Mouse (Mus musculus) liver, embryonic 11.5 days (tissue): ENCODE results near the gene Serpini1. TPM values are rescaled to one million over a fixed set of nuclear protein-coding genes. Genes with fewer than 3 reads are reported as not detected.

Source experiments
- ATAC-seq: fragments of 200-750 bp; cut with Nextera tagmentation; replicated peaks from 2 replicates; pipeline ENCODE4 v1.8.0; 2017; ENCODE audit warnings: moderate number of reproducible peaks, mild to moderate bottlenecking, moderate TSS enrichment, moderate library complexity; ENCODE audit not compliant: low FRiP score
- DNase-seq: peaks from one replicate; pipeline ENCODE4 v3.0.0-alpha.2; 2017; ENCODE audit warnings: low spot score
- H3K27ac ChIP-seq: fragments of 300-500 bp; sonication (generic); 2 replicates; pipeline ENCODE4 v1.5.1; 2014; ENCODE audit warnings: mild to moderate bottlenecking, low read depth, low read length, control low read depth
- H3K27me3 ChIP-seq: fragments of 300-500 bp; sonication (generic); replicated peaks from 2 replicates; pipeline ENCODE4 v1.6.1; 2014; ENCODE audit warnings: low read length, mixed read lengths; ENCODE audit not compliant: control insufficient read depth, insufficient read depth
- H3K36me3 ChIP-seq: fragments of 300-500 bp; sonication (generic); 2 replicates; pipeline ENCODE4 v1.6.1; 2014; ENCODE audit warnings: mild to moderate bottlenecking, low read length, moderate library complexity, mixed read lengths; ENCODE audit not compliant: control insufficient read depth, insufficient read depth
- H3K4me1 ChIP-seq: fragments of 300-500 bp; sonication (generic); replicated peaks from 2 replicates; pipeline ENCODE4 v1.6.1; 2014; ENCODE audit warnings: low read length, mixed read lengths; ENCODE audit not compliant: control insufficient read depth, insufficient read depth
- H3K4me2 ChIP-seq: fragments of 300-500 bp; sonication (generic); 2 replicates; pipeline ENCODE4 v1.6.1; 2014; ENCODE audit warnings: mild to moderate bottlenecking, control low read depth, moderate library complexity
- H3K4me3 ChIP-seq: fragments of 300-500 bp; sonication (generic); 2 replicates; pipeline ENCODE4 v1.5.1; 2014; ENCODE audit warnings: low read depth, low read length, control low read depth
- H3K9ac ChIP-seq: fragments of 300-500 bp; sonication (generic); 2 replicates; pipeline ENCODE4 v1.6.1; 2014; ENCODE audit warnings: low read depth, low read length, control low read depth
- H3K9me3 ChIP-seq: fragments of 300-500 bp; sonication (generic); 2 replicates; pipeline ENCODE4 v1.6.1; 2016; ENCODE audit warnings: low read length, inconsistent platforms, mixed read lengths; ENCODE audit not compliant: control insufficient read depth
- WGBS: fragments of 180-500 bp; shearing (Covaris S2); extraction: QIAGEN DNeasy Blood & Tissue Kit; methylation state at CpG from one replicate; pipeline ENCODE4 v1.1.7; 2014; 5-methylcytosine and 5-hydroxymethylcytosine counted together
- polyA plus RNA-seq: library from polyadenylated mRNA; unstranded; fragments of >200 nt; fragmentation: Nextera tagmentation; extraction: Ambion mirVana; gene quantifications from 2 replicates; pipeline ENCODE4 v1.2.1, GENCODE M21; 2014

Serpini1 gene
- polyA plus RNA-seq, 1 experiment from 2014 or later = 0.75 TPM

DNA sequence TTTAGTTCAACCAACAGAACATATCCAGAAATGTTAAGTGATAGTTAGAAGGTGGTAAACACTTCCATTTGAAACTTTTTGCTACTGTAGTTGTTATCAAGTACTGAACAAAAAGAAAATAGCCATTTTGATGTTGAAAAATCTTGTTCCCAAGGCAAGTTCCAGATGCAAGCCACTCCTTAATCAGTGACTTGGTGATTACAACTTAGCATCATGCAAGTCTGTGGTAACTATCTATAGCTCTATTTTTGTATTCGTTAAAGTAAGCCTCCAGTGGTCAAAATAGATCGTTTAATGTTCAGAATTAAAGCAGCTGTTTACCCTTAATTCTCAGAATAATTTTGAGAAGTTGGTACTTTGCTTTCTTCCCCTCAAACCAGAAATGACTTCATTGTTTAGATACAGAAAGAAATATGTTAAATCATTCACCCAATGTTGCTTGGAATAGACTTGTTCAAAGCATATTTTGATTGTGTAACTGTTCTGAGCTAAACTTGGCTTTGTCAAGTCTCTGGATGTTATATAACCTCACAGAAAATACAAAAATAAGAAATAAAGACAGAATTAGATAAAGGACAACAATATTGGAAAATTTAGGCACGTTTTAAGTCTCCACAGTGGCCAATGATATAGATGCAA lies 130.0 kb downstream of the Serpini1 start:
- H3K9me3 ChIP-seq = no peaks in the 10 kb centered on the region
- no peaks in the 10 kb centered on the region for H3K36me3 ChIP-seq
- DNase-seq (no peak), ATAC-seq (no peak)
- H3K9ac ChIP-seq = no peak overlapping the region
- H3K4me3 ChIP-seq = no peak overlapping the region
- no peaks in the 10 kb centered on the region for H3K4me1 ChIP-seq
- WGBS = 62% methylated on average over 3 of the region's 3 CpGs
- H3K27ac ChIP-seq = no peak overlapping the region
- H3K4me2 ChIP-seq = no peak overlapping the region
- H3K27me3 ChIP-seq = no peaks in the 10 kb centered on the region

DNA sequence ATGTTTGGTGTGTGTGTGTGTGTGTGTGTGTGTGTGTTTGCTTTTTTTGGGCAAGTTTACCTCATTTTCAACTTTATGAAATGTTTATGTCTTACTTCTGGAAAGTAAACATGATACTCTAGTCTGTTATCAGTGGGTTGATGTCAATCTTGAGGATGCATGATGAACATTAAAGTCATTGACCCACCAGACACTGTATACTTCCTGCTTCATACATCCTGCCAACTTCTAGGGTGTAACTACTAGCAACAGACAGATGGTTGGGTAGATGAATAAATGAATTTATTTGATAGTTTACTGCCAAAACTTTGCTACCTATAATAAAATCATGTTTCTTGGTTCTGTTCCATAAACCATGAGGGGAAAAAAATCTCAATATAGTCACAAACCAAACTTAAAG lies 133.0 kb downstream of the Serpini1 start:
- no peaks in the 10 kb centered on the region for H3K27me3 ChIP-seq
- no peak for ATAC-seq
- no peaks in the 10 kb centered on the region for H3K36me3 ChIP-seq
- H3K27ac ChIP-seq = no peak overlapping the region
- H3K9ac ChIP-seq = no peak overlapping the region
- no peak overlapping the region for H3K4me3 ChIP-seq
- no peaks in the 10 kb centered on the region for H3K4me1 ChIP-seq
- no peaks in the 10 kb centered on the region for H3K9me3 ChIP-seq
- DNase-seq = no peak
- no peak overlapping the region for H3K4me2 ChIP-seq

DNA sequence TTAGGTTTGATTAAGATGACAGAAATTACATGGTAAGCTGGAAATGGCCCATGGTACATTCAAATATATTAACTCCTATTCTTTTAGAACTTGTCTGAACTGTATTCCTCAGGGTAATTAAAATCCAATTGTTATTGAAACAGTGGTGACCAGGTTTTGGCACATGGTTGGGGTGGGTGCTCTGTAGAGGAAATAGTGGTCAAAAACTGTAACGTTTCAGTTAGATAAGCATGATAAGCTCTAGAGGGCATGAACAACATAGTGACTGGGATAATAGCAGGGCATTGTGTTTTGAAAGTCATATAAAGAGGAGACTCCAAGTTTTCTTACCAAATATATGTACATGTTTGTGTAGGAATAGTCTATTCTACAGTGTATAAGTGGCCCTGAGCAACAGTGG lies 134.7 kb downstream of the Serpini1 start:
- WGBS = 45% methylated on average over 1 of the region's 1 CpGs
- H3K27ac ChIP-seq = no peak overlapping the region

More for the DNA sequence above, 134.7 kb downstream of the Serpini1 start:
- no peak overlapping the region for H3K4me3 ChIP-seq
- H3K4me2 ChIP-seq = no peak overlapping the region
- ATAC-seq = no peak; the same call in 1 of the 2 replicates
- no peaks in the 10 kb centered on the region for H3K27me3 ChIP-seq
- no peaks in the 10 kb centered on the region for H3K4me1 ChIP-seq
- DNase-seq = no peak
- H3K9ac ChIP-seq = no peak overlapping the region
- no peaks in the 10 kb centered on the region for H3K9me3 ChIP-seq
- no peaks in the 10 kb centered on the region for H3K36me3 ChIP-seq

Other genes starting within 250 kb of the Serpini1 start
- gene Wdr49, start 75.4 kb upstream of the Serpini1 start, polyA plus RNA-seq = not detected in 2 replicates
- 96.1 and 104 TPM in 2 replicates for gene Pdcd10, start 691 bp upstream of the Serpini1 start, polyA plus RNA-seq
- gene Gm29133, start 190.7 kb downstream of the Serpini1 start, polyA plus RNA-seq = not detected in 2 replicates